Mouse (Mus musculus) megakaryocyte, embryonic 14.5 days (primary cell): ENCODE results near the gene Ghr.

Source experiments
- FLI1 ChIP-seq: IDR thresholded peaks from 2 replicates; pipeline ENCODE4 v1.6.1; 2012; ENCODE audit warnings: low read length, inconsistent platforms, mixed read lengths
- GATA1 ChIP-seq: IDR thresholded peaks from 3 replicates; pipeline ENCODE4 v1.6.1; 2012; ENCODE audit warnings: mixed read lengths, low read length, inconsistent platforms, borderline replicate concordance

DNA sequence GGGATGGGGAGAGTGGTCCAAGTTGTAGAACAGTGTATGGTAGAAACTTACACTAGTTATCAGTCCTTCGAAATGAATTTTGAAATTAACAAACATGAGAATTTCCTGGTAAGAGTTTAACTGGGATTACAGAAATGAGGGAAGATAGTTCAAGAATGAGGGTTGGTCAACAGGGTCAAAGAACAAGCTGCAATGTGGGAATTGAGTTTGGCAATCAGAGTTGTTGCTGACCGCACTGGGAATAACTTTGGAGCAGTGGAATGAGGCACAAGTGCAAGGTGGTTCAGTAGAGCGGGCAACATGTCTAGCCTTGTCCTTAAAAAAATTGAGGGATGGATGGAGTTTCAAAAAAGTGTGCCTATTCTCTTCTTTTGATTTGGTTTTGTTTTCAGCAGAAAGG lies 35.0 kb upstream of the Ghr start:
- TF ChIP-seq FLI1: no peak
- TF ChIP-seq GATA1: no peak
